Mouse (Mus musculus): Measurements from ENCODE around the gene Gm2007. TPM values are rescaled to one million over a fixed set of nuclear protein-coding genes. Genes with fewer than 3 reads are reported as not detected.
"Not testable (repeated sequence)": the region's sequence is repeated elsewhere in the genome, so short reads cannot be mapped to it uniquely, and the experiment has no call there.

Gene Gm2007
- polyA plus RNA-seq (2015; fragmentation: Nextera tagmentation; extraction: Ambion mirVana) = not detected in 2 replicates

GRCm38 (mm10) chr2:175741237-175741636, at the start of gene Gm2007:
Gene Gm2007 (plus strand): TSS chr2:175741537.
- H3K9me3 ChIP-seq; H3K9ac ChIP-seq; H3K36me3 ChIP-seq; H3K4me1 ChIP-seq; H3K4me2 ChIP-seq; H3K27me3 ChIP-seq (replicated peaks); H3K27ac ChIP-seq; H3K4me3 ChIP-seq (replicated peaks); ATAC-seq (ENCODE audit: insufficient read depth, low FRiP score, low read depth): not testable (repeated sequence)
- WGBS = no CpG with 5 or more reads among the region's 2 CpGs

- no CpG with 5 or more reads among the region's 9 CpGs for WGBS
- H3K9ac ChIP-seq; H3K9me3 ChIP-seq; H3K36me3 ChIP-seq; H3K27me3 ChIP-seq (replicated peaks); ATAC-seq (ENCODE audit: insufficient read depth, low FRiP score, low read depth); H3K27ac ChIP-seq; H3K4me2 ChIP-seq; H3K4me3 ChIP-seq (replicated peaks); H3K4me1 ChIP-seq: not testable (repeated sequence)
Measured at GRCm38 (mm10) chr2:175703546-175703945, 37.8 kb upstream of the Gm2007 start, which contains the start of gene Zfp969. Gene Zfp969 (minus strand): TSS chr2:175703646.

- H3K36me3 ChIP-seq; H3K27ac ChIP-seq; H3K4me2 ChIP-seq; H3K4me1 ChIP-seq; H3K27me3 ChIP-seq (replicated peaks); H3K9me3 ChIP-seq; H3K4me3 ChIP-seq (replicated peaks); H3K9ac ChIP-seq; ATAC-seq (ENCODE audit: insufficient read depth, low FRiP score, low read depth): not testable (repeated sequence)
- no CpG with 5 or more reads among the region's 6 CpGs for WGBS
Measured at GRCm38 (mm10) chr2:175800993-175801392, 59.7 kb downstream of the Gm2007 start, which contains the start of gene Gm14288. Gene Gm14288 (minus strand): TSS chr2:175801093.

Other genes starting within 250 kb of the Gm2007 start
- not detected in 2 replicates for gene Gm11007, start 97.6 kb upstream of the Gm2007 start, polyA plus RNA-seq (2015; fragmentation: Nextera tagmentation; extraction: Ambion mirVana)
- gene Zfp969, start 37.9 kb upstream of the Gm2007 start, polyA plus RNA-seq (2015; fragmentation: Nextera tagmentation; extraction: Ambion mirVana) = 21.5 and 29.2 TPM in 2 replicates
- gene Gm14288, start 59.6 kb downstream of the Gm2007 start, polyA plus RNA-seq (2015; fragmentation: Nextera tagmentation; extraction: Ambion mirVana) = 3.9 and 4.4 TPM in 2 replicates
- 18.1 and 18.2 TPM in 2 replicates for gene Gm6710, start 127.7 kb downstream of the Gm2007 start, polyA plus RNA-seq (2015; fragmentation: Nextera tagmentation; extraction: Ambion mirVana)
- 3.5 and 3.6 TPM in 2 replicates for gene Zfp966, start 189.6 kb downstream of the Gm2007 start, polyA plus RNA-seq (2015; fragmentation: Nextera tagmentation; extraction: Ambion mirVana)
- gene Gm2026, start 223.8 kb downstream of the Gm2007 start, polyA plus RNA-seq (2015; fragmentation: Nextera tagmentation; extraction: Ambion mirVana) = 20.8 and 21.5 TPM in 2 replicates